1 mouse cellular context compared by ENCODE assay signal in genomic region chr5:103760425-103761131, GRCm38 (mm10).
A peak's percentile ranks its signal among the peaks of the same experiment; 100 is the strongest.
TF ChIP-seq lines count a peak whose summit lies in the region.

No protein-coding gene starts in this region.

TF ChIP-seq in MEL, 35 proteins besides CTCF, POLR2A, EP300 and RAD21 (continued from another document):
- TF ChIP-seq MAX (IDR thresholded peaks at IDR 0.05; ENCODE audit: low read length) = peak; percentile 89
- no peak for TF ChIP-seq MEF2A (IDR thresholded peaks at IDR 0.05; ENCODE audit: extremely low read depth, insufficient replicate concordance, low read depth, low read length, poor library complexity, severe bottlenecking)
- TF ChIP-seq GATA1 (IDR thresholded peaks at IDR 0.05; ENCODE audit: low read depth, low read length) = no peak
- no peak for TF ChIP-seq POLR2AphosphoS2 (IDR thresholded peaks at IDR 0.05; ENCODE audit: low read length)
- no peak for TF ChIP-seq NRF1 (IDR thresholded peaks at IDR 0.05; ENCODE audit: insufficient read depth, low read depth, low read length, poor library complexity, severe bottlenecking)
- no peak for TF ChIP-seq TAL1 (IDR thresholded peaks at IDR 0.05; ENCODE audit: low read length)
- TF ChIP-seq ZKSCAN1 (IDR thresholded peaks at IDR 0.05; ENCODE audit: low read depth, low read length) = no peak
- no peak for TF ChIP-seq CHD2 (IDR thresholded peaks at IDR 0.05; ENCODE audit: low read length)
- TF ChIP-seq KAT2A (conservative IDR thresholded peaks at IDR 0.05; ENCODE audit: low read depth, low read length) = no peak
- peak; percentile 40 for TF ChIP-seq NELFE (IDR thresholded peaks at IDR 0.05; ENCODE audit: low read depth, low read length)
- TF ChIP-seq TBP (IDR thresholded peaks at IDR 0.05; ENCODE audit: low read depth, low read length) = no peak
- TF ChIP-seq BHLHE40 (IDR thresholded peaks at IDR 0.05; ENCODE audit: borderline replicate concordance, low read depth, low read length) = peak; percentile 82; the same call in 1 of the 2 replicates
- TF ChIP-seq CHD1 (IDR thresholded peaks at IDR 0.05; ENCODE audit: low read depth, low read length) = peak; percentile 94; the same call in 1 of the 2 replicates
- no peak for TF ChIP-seq SMC3 (IDR thresholded peaks at IDR 0.05; ENCODE audit: low read depth, low read length)
- no peak for TF ChIP-seq POLR2AphosphoS5 (IDR thresholded peaks at IDR 0.05; ENCODE audit: borderline replicate concordance, low read depth, low read length)
- TF ChIP-seq GABPA (IDR thresholded peaks at IDR 0.05; ENCODE audit: low read depth, low read length) = no peak
- no peak for TF ChIP-seq MAZ (IDR thresholded peaks at IDR 0.05; ENCODE audit: low read depth, low read length)
- no peak for TF ChIP-seq RCOR1 (IDR thresholded peaks at IDR 0.05; ENCODE audit: low read depth, low read length)
- peak; percentile 6; the same call in 1 of the 2 replicates for TF ChIP-seq TCF12 (IDR thresholded peaks at IDR 0.05; ENCODE audit: low read depth, low read length)
- no peak for TF ChIP-seq ZC3H11A (IDR thresholded peaks at IDR 0.05; ENCODE audit: low read depth, low read length)
- TF ChIP-seq E2F4 (IDR thresholded peaks at IDR 0.05; ENCODE audit: borderline replicate concordance, low read depth, low read length) = no peak
- TF ChIP-seq USF1 (IDR thresholded peaks at IDR 0.05; ENCODE audit: low read depth, low read length) = peak; percentile 91
- no peak for TF ChIP-seq MAFK (IDR thresholded peaks at IDR 0.05; ENCODE audit: borderline replicate concordance, low read depth, low read length)
